Mouse (Mus musculus) lung, adult 2 months (tissue): ENCODE results near the gene Arhgef39.

Experiments used
- CTCF ChIP-seq: fragments of 200-500 bp; IDR thresholded peaks from 2 replicates; pipeline ENCODE4 v1.5.1; 2011; ENCODE audit warnings: mild to moderate bottlenecking, low read length, control low read depth; ENCODE audit not compliant: insufficient read depth
- POLR2A ChIP-seq: fragments of 200-500 bp; IDR thresholded peaks from 2 replicates; pipeline ENCODE4 v1.6.1; 2011; ENCODE audit warnings: low read depth, mild to moderate bottlenecking, control low read depth, low read length, borderline replicate concordance; ENCODE audit errors: extremely low read depth

GRCm38 (mm10) chr4:43466872-43467271 lies 32.6 kb downstream of the Arhgef39 start:
- TF ChIP-seq CTCF, result no peak
- TF ChIP-seq POLR2A, result no peak
